Mouse (Mus musculus) myocyte (in vitro differentiated cells): Measurements from ENCODE around the gene Smim8.
"Not testable (repeated sequence)": the region's sequence is repeated elsewhere in the genome, so short reads cannot be mapped to it uniquely, and the experiment has no call there.

Experiments
- CEBPB ChIP-seq: IDR thresholded peaks from 2 replicates; pipeline ENCODE4 v1.6.1; 2011; ENCODE audit warnings: mild to moderate bottlenecking, moderate library complexity; ENCODE audit not compliant: poor library complexity, insufficient read depth, severe bottlenecking
- E2F4 ChIP-seq: IDR thresholded peaks from one replicate; pipeline ENCODE4 v1.6.1; 2011; ENCODE audit warnings: mild to moderate bottlenecking, control low read depth, moderate library complexity; ENCODE audit not compliant: insufficient read depth
- MYOG ChIP-seq, 3 experiments: IDR thresholded peaks; one replicate each; pipeline ENCODE4 v1.6.1; 2011; ENCODE audit warnings: control low read depth in 2 of 3, low read depth in 2 of 3, mild to moderate bottlenecking in 2 of 3; ENCODE audit not compliant: insufficient read length in 2 of 3, control insufficient read depth in 1 of 3, insufficient read depth in 1 of 3
- POLR2A ChIP-seq: IDR thresholded peaks from one replicate; pipeline ENCODE4 v1.6.1; 2011; ENCODE audit warnings: low read depth, mild to moderate bottlenecking, control low read depth, moderate library complexity; ENCODE audit not compliant: insufficient read length
- POLR2AphosphoS2 ChIP-seq: IDR thresholded peaks from one replicate; pipeline ENCODE4 v1.6.1; 2011; ENCODE audit warnings: low read depth, control low read depth; ENCODE audit not compliant: insufficient read length
- REST ChIP-seq: IDR thresholded peaks from one replicate; pipeline ENCODE4 v1.6.1; 2011; ENCODE audit warnings: mild to moderate bottlenecking, control low read depth, moderate library complexity; ENCODE audit not compliant: insufficient read depth, insufficient read length
- TCF12 ChIP-seq: IDR thresholded peaks from one replicate; pipeline ENCODE4 v1.6.1; 2011; ENCODE audit warnings: mild to moderate bottlenecking, control low read depth; ENCODE audit not compliant: poor library complexity, insufficient read depth, severe bottlenecking
- USF1 ChIP-seq: IDR thresholded peaks from one replicate; pipeline ENCODE4 v1.6.1; 2011; ENCODE audit warnings: low read depth, mild to moderate bottlenecking, control low read depth, moderate library complexity

GRCm38 (mm10) chr4:34733415-34733814, 44.8 kb downstream of the Smim8 start:
- not testable (repeated sequence) for TF ChIP-seq POLR2A; TCF12; USF1; E2F4; REST; MYOG (IDR thresholded peaks at IDR 0.05; ENCODE audit: control insufficient read depth in 1 of 3, insufficient read depth in 1 of 3, insufficient read length in 2 of 3, low read depth in 2 of 3); CEBPB; POLR2AphosphoS2
